Mouse (Mus musculus): ENCODE data around the gene Vav2.

The Vav2 gene

DNA sequence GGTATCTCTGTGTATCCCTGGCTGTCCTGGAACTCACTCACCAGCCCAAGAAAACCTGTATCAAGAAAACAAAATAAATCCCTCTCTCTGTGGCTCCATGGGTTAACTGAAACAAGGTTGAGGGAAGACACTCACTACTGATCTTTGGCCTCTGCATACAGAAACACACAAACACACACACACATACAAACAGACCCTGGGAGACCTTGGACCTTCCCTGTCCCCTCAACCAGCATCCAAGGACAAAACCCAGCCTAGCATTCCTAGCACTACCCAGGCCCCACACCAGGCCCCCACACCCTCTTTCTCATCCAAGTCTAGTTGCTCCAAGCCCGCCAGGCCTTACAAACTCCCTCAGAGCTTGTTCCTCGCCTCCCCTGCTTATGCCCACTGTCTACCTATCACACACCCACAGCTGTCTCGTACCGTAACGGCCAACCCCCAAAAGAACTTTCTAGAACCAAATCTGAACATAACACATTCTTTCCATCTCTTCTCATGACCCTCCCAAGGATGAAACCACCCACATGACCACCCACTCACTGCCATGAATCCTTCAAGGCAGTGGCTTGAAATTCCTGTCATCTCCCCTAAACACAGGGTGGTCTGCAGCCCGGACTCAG, 16.2 kb downstream of the Vav2 start:
- no peak for DNase-seq (ENCODE audit: low spot score in 2 of 2)

DNA sequence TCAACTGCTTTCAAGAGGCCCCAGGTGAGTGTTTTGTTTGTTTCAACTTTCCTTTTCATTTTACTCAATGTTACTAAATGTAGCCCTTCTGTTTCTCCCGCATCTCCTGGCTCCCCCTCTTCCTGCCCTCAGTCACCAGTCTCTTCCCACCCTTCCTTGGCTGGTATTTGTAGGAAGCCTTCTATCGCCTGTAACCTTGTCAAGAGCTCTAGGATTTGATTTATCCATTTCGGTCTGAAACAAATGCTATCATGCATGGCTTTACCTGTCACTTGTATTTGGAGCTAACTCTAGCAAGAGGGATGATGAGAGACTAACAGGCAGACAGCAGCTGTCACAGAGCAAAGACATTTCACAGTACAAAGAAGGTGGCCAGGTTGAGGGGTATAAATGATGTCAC, 18.6 kb downstream of the Vav2 start:
- DNase-seq (ENCODE audit: low spot score in 2 of 2), result no peak

GRCm38 (mm10) chr2:27406928-27407327, 19.9 kb downstream of the Vav2 start:
- DNase-seq (ENCODE audit: low spot score in 2 of 2), result no peak

DNA sequence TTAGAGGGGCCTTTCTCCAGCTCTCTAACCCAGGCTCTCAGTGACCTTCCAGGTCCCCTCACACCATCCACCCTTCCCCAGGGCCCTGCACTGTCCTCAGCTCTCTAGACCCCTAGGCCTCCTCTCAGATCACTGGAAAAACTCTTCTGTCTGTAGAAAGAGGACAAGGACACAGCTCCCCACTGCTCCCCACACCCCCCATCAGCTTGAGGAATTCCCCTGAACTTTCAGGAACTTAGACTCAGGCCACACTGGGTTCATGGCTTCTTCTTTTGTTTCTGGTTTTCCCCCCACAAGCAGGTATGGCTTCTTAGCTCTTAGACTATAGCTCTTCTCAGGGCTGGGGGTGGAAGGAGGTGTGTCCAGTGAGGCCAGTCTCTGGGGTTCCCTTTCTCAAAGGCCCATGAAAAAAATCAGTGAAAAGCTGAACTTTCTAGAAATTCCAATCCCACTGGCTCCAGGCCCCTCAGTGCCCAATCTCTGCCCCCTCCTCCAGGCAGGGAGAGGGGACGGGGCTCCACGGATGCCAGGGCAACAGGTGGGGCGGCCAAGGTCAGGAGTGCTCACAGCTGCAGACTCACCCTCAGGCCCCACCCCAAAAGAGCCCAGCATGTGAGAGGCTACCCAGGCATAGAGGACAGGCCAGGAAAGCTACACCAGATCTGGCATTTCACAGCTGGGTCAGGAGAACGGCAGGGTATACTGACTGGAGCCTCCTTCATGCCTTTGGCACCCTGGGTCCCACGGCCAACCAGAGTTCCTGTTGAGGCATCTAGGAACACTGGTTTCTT, 21.5 kb downstream of the Vav2 start:
- no peak for DNase-seq (ENCODE audit: low spot score in 2 of 2)

DNA sequence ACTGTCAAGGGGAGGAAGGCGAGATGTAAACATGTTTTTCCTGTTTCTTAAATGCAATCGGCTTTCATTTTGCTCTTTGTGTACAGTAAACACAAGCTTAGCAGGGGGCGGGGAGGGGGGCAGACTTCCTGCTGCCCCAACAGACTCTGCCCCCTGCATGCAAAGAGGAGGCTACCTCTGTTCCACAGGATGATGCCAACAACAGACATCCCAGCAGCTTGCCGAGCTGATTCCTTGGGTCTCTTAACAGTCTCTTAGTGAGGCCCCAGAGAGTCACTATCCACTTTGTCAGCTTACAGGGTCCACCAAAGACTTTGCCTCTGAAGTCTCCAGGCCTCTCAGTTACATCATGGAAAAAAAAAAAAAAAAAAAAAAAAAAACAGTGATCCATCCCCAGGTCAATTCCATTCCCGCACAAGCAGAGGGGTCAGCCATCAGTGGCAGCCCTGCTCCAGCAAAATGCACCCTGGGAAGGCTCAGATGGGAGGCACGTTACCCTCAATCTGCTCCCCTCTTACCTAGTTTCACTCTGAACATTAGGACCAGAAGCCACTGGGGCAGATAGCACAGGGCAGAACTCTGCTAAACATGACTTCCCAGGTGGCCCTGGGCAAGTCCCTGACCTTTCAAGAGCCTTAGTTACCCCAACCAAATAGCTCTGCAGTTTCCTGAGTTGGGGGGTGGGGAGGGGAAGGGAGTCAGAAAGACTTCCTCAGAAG, 22.3 kb downstream of the Vav2 start:
- no peak for DNase-seq (ENCODE audit: low spot score in 2 of 2)

GRCm38 (mm10) chr2:27401544-27401943, 25.3 kb downstream of the Vav2 start:
- DNase-seq (ENCODE audit: low spot score in 2 of 2), result no peak

- DNase-seq (ENCODE audit: low spot score in 2 of 2), result no peak
Measured at GRCm38 (mm10) chr2:27400083-27400482, 26.8 kb downstream of the Vav2 start.

GRCm38 (mm10) chr2:27396656-27397440, 30.0 kb downstream of the Vav2 start:
- no peak for DNase-seq (ENCODE audit: low spot score in 2 of 2)

- DNase-seq (ENCODE audit: low spot score in 2 of 2), result no peak
Measured at GRCm38 (mm10) chr2:27394158-27394832, 32.5 kb downstream of the Vav2 start.

- no peak for DNase-seq (ENCODE audit: low spot score in 2 of 2)
Measured at GRCm38 (mm10) chr2:27392278-27392677, 34.6 kb downstream of the Vav2 start.

GRCm38 (mm10) chr2:27390775-27391174, 36.1 kb downstream of the Vav2 start:
- DNase-seq (ENCODE audit: low spot score in 2 of 2), result no peak

DNA sequence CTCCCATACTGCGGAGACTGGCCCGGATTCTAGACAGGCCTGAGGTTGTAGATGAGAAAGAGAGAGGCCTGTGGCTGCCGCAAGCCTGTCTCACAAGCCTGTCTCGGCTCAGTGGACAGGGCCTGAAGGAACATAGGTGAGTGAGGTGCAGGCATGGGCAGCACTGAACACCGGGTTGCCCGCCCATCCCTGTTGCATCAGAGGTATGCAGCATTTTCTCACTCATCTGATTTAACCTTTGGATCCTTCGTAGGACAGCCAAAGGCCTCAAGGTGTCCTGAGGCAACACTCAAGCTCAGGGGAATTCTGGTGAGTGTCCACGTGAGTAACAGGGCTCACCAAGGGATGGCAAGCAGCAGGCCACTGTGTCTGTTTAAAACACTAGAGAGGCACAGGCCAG, 36.5 kb downstream of the Vav2 start:
- DNase-seq (ENCODE audit: low spot score in 2 of 2), result no peak

DNA sequence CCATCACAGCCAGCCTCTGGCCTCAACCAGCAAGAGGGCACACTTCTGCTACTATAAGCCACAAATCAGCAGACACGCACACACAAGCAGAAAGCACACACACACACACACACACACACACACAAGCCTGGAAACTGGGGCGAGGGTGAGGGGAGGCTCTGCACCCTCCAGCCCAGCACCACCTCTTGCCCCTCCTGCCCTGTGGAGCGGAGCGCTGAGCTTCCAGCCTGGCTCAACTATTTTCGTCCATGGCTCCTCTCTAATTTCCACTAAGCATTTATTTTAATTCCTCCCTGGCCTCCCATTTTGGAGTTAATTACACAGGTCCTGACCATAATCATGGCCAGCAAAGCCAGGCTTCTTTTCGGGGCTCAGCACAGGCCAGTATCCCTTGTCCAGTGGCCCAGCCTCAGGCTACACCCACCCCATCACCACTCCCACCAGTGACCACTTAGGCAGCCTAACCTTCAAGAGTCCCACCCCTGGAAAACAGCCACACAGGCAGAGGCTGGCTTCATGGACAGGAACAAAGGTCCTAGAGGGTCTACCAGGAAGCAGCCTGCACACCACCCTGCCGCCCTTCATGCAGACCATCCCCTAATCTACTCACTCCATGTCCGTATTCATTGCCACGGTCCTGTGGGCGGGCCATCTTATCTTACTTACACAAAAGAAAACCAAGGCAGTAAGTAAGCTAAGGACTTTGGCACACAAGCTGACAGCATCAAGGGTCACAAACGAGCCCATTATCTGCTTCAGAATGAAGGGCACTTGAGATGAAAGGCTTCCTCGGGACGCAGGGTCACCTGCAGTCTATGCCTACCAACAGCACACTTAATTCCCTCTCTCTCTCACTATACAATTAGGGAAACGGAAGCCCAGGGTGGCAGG, 37.3 kb downstream of the Vav2 start:
- DNase-seq (ENCODE audit: low spot score in 2 of 2), result no peak

GRCm38 (mm10) chr2:27387209-27387608, 39.6 kb downstream of the Vav2 start:
- no peak for DNase-seq (ENCODE audit: low spot score in 2 of 2)

DNA sequence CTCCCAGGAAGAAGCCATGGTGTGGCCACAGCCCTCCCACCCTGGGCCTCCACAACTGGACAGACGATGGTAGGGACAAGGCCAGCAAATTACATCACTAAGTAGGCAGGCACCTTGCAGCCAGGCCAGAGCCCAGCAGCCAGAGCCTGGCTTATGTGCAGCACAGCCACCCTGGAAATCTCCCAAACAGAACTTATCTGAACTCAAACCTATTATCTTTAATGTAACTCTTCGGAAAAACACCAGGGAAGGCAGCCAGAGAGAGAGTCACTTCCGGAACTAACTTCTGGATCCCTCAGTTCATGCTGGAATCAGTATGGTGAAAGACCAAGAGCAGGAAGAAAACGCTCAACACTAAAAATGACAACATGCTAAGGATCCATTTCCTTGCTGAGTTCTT, 45.1 kb downstream of the Vav2 start:
- DNase-seq (ENCODE audit: low spot score in 2 of 2), result no peak

DNA sequence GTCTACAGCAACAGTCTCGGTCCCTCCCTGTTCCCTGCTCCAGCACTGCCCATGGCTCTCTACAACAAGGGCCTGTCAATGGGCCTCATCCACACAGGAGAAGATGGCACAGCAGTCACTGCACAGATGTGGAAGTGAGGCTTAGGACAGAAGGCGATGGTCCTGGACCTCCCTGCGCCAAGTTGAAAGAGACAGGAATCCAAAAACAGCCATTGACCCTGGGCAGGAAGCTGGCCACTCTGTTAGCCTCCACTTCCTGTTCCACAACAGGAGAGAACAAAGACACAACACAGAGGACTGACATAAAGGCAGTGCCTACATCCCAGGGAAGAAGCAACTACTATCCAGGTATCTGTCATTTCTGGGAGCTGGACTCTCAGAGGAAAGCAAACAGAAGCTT, 45.6 kb downstream of the Vav2 start:
- no peak for DNase-seq (ENCODE audit: low spot score in 2 of 2)

DNA sequence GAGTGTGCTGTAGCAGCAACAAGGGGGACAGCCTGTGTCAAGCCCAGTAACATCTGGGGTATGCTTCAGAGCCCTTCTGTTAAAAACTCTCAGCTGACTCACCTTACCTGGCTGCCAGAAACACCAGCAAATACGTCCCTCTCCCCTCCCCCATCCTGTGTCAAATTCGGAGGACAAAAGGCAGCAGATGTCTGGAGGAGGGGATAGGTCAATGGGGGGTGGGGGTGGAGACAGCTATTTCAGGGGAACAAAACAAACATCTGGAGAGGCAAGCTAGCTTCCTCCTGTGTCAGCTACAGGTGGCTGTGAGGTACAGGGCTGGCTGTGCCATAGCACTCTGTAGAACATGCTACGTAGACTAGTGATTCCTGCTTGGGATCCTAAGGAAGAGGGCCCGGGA, 49.0 kb downstream of the Vav2 start:
- no peak for DNase-seq (ENCODE audit: low spot score in 2 of 2)

DNA sequence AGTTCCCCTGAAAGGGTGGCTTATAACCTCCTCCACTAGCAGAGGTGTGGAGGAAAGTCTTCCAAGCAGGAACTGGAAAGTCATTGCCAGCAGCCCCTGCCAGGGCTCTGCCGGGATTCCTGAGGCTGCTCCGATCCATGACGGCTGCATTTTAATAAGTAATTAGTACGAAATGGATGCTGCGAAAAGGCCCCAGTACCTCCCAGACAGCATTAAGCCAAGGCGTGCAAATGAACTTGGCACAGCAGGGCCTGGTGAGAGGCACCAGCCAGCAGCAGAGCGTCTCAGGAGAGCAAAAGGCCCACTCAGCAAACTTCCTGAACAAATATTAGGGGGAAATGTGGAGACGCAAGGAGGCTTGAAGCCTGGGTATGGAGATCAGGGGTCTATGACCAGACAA, 49.7 kb downstream of the Vav2 start:
- DNase-seq (ENCODE audit: low spot score in 2 of 2), result no peak

DNA sequence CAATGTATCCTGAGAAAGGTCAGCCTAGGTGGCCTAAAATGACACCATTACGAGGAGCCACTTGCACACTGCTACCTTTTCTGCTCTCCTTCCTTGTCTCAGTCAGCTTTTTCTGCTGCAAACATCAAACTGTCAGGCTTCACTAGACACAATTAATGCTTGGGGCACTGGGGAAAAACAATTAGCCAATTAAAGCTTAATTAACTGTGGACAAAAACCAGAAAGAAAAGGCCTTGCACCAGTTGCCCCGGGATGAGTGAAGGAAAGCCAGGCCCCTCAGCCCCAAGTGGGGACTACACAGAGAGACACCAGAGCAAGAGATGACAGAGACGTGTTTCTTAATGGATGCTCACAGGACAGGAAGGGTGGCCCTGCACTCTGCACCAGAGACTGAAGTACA, 51.7 kb downstream of the Vav2 start:
- DNase-seq (ENCODE audit: low spot score in 2 of 2), result no peak

DNA sequence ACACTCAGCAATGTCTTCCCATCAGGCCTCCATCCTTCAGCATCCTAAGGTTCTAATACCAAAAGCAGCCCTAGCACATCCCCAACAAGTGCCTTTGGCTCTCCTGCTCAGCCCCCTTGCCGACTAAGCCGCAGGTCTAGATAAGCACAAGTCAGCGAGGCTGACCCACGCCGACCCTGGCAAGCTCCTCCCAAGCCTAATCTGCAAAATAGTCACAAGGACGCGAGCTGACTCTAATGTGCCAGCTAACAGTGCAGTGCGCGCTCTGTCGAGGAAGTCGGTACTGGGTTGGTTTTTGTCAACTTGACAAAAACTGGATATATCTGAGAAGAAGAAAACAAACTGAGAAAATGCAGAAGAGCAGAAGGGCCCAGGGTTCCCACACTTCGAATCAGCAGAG, 53.5 kb downstream of the Vav2 start:
- DNase-seq (ENCODE audit: low spot score in 2 of 2), result no peak

DNA sequence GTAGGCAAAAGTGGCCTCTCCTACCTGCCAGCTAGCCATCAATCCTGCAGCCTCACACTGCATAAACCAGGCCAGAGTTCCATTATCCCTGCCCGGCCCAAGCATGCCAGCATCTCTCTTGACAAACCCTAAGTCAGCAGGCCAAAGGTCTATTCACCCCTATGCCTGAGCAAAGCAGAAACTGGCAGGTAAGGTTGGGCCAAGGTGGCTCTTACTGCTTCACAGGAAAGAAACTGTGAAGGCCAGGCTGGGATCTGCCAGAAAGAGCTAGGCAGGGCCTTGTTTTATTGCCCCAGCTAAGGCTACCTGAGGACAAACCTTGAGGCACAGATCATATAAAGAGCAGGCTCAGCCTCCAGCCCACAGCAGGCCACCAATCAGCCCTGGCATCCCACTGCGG, 55.4 kb downstream of the Vav2 start:
- DNase-seq (ENCODE audit: low spot score in 2 of 2), result no peak

Data from left cerebral cortex, adult 9 months (tissue).